Mouse (Mus musculus) CH12.LX (cell line): ENCODE measurements around the gene Mknk1. TPM values are rescaled to one million over a fixed set of nuclear protein-coding genes. Genes with fewer than 3 reads are reported as not detected.

Experiments
- DNase-seq: peaks from one replicate; pipeline ENCODE4 v3.0.0-alpha.2; 2013; ENCODE audit errors: extremely low read depth
- H3K27ac ChIP-seq: 2 replicates; pipeline ENCODE4 v1.5.1; 2012; ENCODE audit warnings: low read depth, mild to moderate bottlenecking, control low read depth, moderate library complexity; ENCODE audit not compliant: insufficient read depth
- H3K27me3 ChIP-seq: replicated peaks from 2 replicates; pipeline ENCODE3; 2012; ENCODE audit warnings: inconsistent platforms
- H3K36me3 ChIP-seq, 2 experiments: replicated peaks in 1 of 2; 2 replicates each; pipeline versions ENCODE3 to v1.6.1; 2012; ENCODE audit warnings: inconsistent platforms in 1 of 2, low read length in 1 of 2, mild to moderate bottlenecking in 1 of 2, mixed read lengths in 1 of 2, moderate library complexity in 1 of 2; ENCODE audit not compliant: control insufficient read depth in 1 of 2, insufficient read depth in 1 of 2
- H3K4me1 ChIP-seq, 2 experiments: 2 replicates each; pipeline ENCODE4 v1.6.1; 2012; ENCODE audit warnings: inconsistent platforms in 1 of 2, moderate library complexity in 1 of 2; ENCODE audit not compliant: insufficient read depth in 2 of 2, control insufficient read depth in 1 of 2
- H3K4me2 ChIP-seq: 2 replicates; pipeline ENCODE4 v1.6.1; 2012; ENCODE audit warnings: low read depth, mild to moderate bottlenecking, control low read depth; ENCODE audit not compliant: poor library complexity, insufficient read depth, severe bottlenecking
- H3K4me3 ChIP-seq, 3 experiments: fragments of 150-350 bp in 1 of 3; sonication (generic) in 1 of 3; replicated peaks in 1 of 3; 2 replicates each; pipeline versions ENCODE3 to v1.5.1; 2011 to 2012; ENCODE audit warnings: low read depth in 2 of 3, low read length in 2 of 3, mild to moderate bottlenecking in 2 of 3, moderate library complexity in 2 of 3, control low read depth in 1 of 3, improper control_type of control experiment in 1 of 3, inconsistent platforms in 1 of 3, mixed read lengths in 1 of 3; ENCODE audit not compliant: poor library complexity in 1 of 3
- H3K79me2 ChIP-seq: replicated peaks from 2 replicates; pipeline ENCODE4 v1.6.1; 2012; ENCODE audit warnings: mild to moderate bottlenecking, moderate library complexity; ENCODE audit not compliant: control insufficient read depth, poor library complexity, insufficient read depth, severe bottlenecking; ENCODE audit errors: extremely low read depth
- H3K9ac ChIP-seq: 2 replicates; pipeline ENCODE4 v1.6.1; 2012; ENCODE audit warnings: low read depth, mild to moderate bottlenecking, control low read depth, moderate library complexity; ENCODE audit not compliant: insufficient read depth
- H3K9me3 ChIP-seq: replicated peaks from 2 replicates; pipeline ENCODE3; 2012; ENCODE audit warnings: low read length, inconsistent platforms, mixed read lengths
- CTCF ChIP-seq, 2 experiments: IDR thresholded peaks in 1 of 2; conservative IDR thresholded peaks in 1 of 2; 2 replicates each; pipeline ENCODE4 v1.5.1; 2011 to 2012; ENCODE audit warnings: low read depth in 2 of 2, low read length in 2 of 2, improper control_type of control experiment in 1 of 2, inconsistent platforms in 1 of 2, mild to moderate bottlenecking in 1 of 2, moderate library complexity in 1 of 2
- E2F4 ChIP-seq: IDR thresholded peaks from 2 replicates; pipeline ENCODE4 v1.6.1; 2011; ENCODE audit warnings: low read depth, low read length, improper control_type of control experiment; ENCODE audit not compliant: insufficient replicate concordance
- EP300 ChIP-seq: IDR thresholded peaks from 2 replicates; pipeline ENCODE4 v1.6.1; 2011; ENCODE audit warnings: low read length, improper control_type of control experiment
- HCFC1 ChIP-seq: IDR thresholded peaks from 2 replicates; pipeline ENCODE4 v1.6.1; 2012; ENCODE audit warnings: low read depth, mild to moderate bottlenecking, inconsistent platforms, low read length, improper control_type of control experiment
- IRF4 ChIP-seq: IDR thresholded peaks from 2 replicates; pipeline ENCODE4 v1.6.1; 2014; ENCODE audit warnings: low read depth, mild to moderate bottlenecking, inconsistent platforms, low read length, improper control_type of control experiment
- JUN ChIP-seq: IDR thresholded peaks from 2 replicates; pipeline ENCODE4 v1.6.1; 2011; ENCODE audit warnings: low read depth, mild to moderate bottlenecking, low read length, improper control_type of control experiment, moderate library complexity; ENCODE audit not compliant: insufficient read depth
- KAT2A ChIP-seq: IDR thresholded peaks from 2 replicates; pipeline ENCODE4 v1.6.1; 2012; ENCODE audit warnings: low read length, improper control_type of control experiment, inconsistent platforms; ENCODE audit not compliant: insufficient replicate concordance
- MAFK ChIP-seq: IDR thresholded peaks from 2 replicates; pipeline ENCODE4 v1.6.1; 2011; ENCODE audit warnings: low read length, improper control_type of control experiment; ENCODE audit not compliant: insufficient replicate concordance
- MAZ ChIP-seq: IDR thresholded peaks from 2 replicates; pipeline ENCODE4 v1.6.1; 2012; ENCODE audit warnings: low read depth, mild to moderate bottlenecking, inconsistent platforms, low read length, improper control_type of control experiment, moderate library complexity
- MYC ChIP-seq: IDR thresholded peaks from 2 replicates; pipeline ENCODE4 v1.6.1; 2011; ENCODE audit warnings: low read depth, mild to moderate bottlenecking, improper control_type of control experiment, low read length
- NELFE ChIP-seq: IDR thresholded peaks from 2 replicates; pipeline ENCODE4 v1.6.1; 2011; ENCODE audit warnings: low read depth, low read length, improper control_type of control experiment
- NRF1 ChIP-seq: IDR thresholded peaks from 2 replicates; pipeline ENCODE4 v1.6.1; 2014; ENCODE audit warnings: low read depth, mild to moderate bottlenecking, inconsistent platforms, low read length, improper control_type of control experiment, moderate library complexity
- POLR2A ChIP-seq: IDR thresholded peaks from 2 replicates; pipeline ENCODE4 v1.6.1; 2011; ENCODE audit warnings: low read depth, mild to moderate bottlenecking, improper control_type of control experiment, low read length
- RAD21 ChIP-seq: IDR thresholded peaks from 2 replicates; pipeline ENCODE4 v1.6.1; 2011; ENCODE audit warnings: low read depth, mild to moderate bottlenecking, low read length, improper control_type of control experiment, moderate library complexity
- RCOR1 ChIP-seq: conservative IDR thresholded peaks from 2 replicates; pipeline ENCODE4 v1.6.1; 2012; ENCODE audit warnings: low read depth, mild to moderate bottlenecking, inconsistent platforms, low read length, improper control_type of control experiment
- SIN3A ChIP-seq: IDR thresholded peaks from 2 replicates; pipeline ENCODE4 v1.6.1; 2012; ENCODE audit warnings: low read length, improper control_type of control experiment, inconsistent platforms
- SMC3 ChIP-seq: IDR thresholded peaks from 2 replicates; pipeline ENCODE4 v1.6.1; 2011; ENCODE audit warnings: low read depth, low read length, improper control_type of control experiment
- TBP ChIP-seq: conservative IDR thresholded peaks from 2 replicates; pipeline ENCODE4 v1.6.1; 2011; ENCODE audit warnings: low read depth, low read length, improper control_type of control experiment
- UBTF ChIP-seq: IDR thresholded peaks from 2 replicates; pipeline ENCODE4 v1.6.1; 2012; ENCODE audit warnings: low read depth, mild to moderate bottlenecking, inconsistent platforms, low read length, improper control_type of control experiment, moderate library complexity
- USF1 ChIP-seq: IDR thresholded peaks from 2 replicates; pipeline ENCODE4 v1.6.1; 2014; ENCODE audit warnings: low read depth, mild to moderate bottlenecking, inconsistent platforms, low read length, improper control_type of control experiment
- ZC3H11A ChIP-seq: IDR thresholded peaks from 2 replicates; pipeline ENCODE4 v1.6.1; 2012; ENCODE audit warnings: low read depth, mild to moderate bottlenecking, inconsistent platforms, low read length, improper control_type of control experiment
- ZKSCAN1 ChIP-seq: IDR thresholded peaks from 2 replicates; pipeline ENCODE4 v1.6.1; 2012; ENCODE audit warnings: low read depth, inconsistent platforms, low read length, improper control_type of control experiment, borderline replicate concordance
- ZNF384 ChIP-seq: IDR thresholded peaks from 2 replicates; pipeline ENCODE4 v1.6.1; 2012; ENCODE audit warnings: low read depth, low read length, improper control_type of control experiment, inconsistent platforms
- dilution Hi-C: fragments of 300-500 bp; cut with MboI; formaldehyde crosslinking; loops from 2 replicates; pipeline ENCODE4 v1.14.3; 2020; ENCODE audit warnings: low sequenced_read_pairs; ENCODE audit not compliant: extremely low pct_unique_long_range_greater_than_20kb, extremely low pct_ligation_motif_present
- in situ Hi-C: fragments of 300-500 bp; cut with MboI; formaldehyde crosslinking; loops from 3 replicates; pipeline ENCODE4 v1.14.3; 2019; ENCODE audit warnings: low sequenced_read_pairs, low pct_ligation_motif_present, low pct_unique_long_range_greater_than_20kb, mixed read lengths
- polyA plus RNA-seq: library from polyadenylated mRNA; unstranded; fragments of >175 nt; gene quantifications from 2 replicates; pipeline ENCODE4 v1.2.1, GENCODE M21; 2012; ENCODE audit warnings: low read depth; ENCODE audit not compliant: insufficient read length
- total RNA-seq, 2 experiments: library from RNA; depleted of rRNA; stranded (reverse); fragments of 300-350 nt in 1 of 2; fragments of >200 nt in 1 of 2; gene quantifications; 2 replicates each; pipeline ENCODE4 v1.2.3; 2012 to 2014

Mknk1 gene
- total and polyA plus RNA-seq, 3 experiments = 17.8 to 39.0 (median 31.5) TPM

DNA sequence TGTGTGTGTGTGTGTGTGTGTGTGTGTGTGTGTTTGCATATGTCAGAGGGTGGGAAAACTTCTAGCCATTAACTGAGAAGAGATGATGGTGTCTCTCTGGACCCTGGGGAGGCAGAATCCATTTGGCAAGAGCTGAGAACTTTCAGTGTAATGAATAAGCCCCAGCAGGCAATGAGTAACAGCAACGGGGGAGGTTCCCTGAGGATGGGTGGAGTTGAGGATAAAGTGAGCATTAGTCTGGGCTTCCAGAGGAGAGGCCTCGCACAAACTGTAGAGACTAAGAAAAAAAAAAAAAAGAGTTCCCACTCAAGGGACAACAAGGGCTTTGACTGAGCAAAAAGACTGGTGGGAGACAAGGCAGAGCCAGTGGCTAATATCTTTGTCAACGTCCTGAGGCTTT lies 55.3 kb downstream of the Mknk1 start:
- no peaks in the 10 kb centered on the region for H3K79me2 ChIP-seq
- H3K9ac ChIP-seq = no peak overlapping the region
- TF ChIP-seq RCOR1 (no peak), HCFC1 (no peak), NRF1 (no peak), KAT2A (no peak), E2F4 (no peak), CTCF (conservative IDR thresholded peaks at IDR 0.05 in 1 of 2, IDR thresholded peaks at IDR 0.05 in 1 of 2; ENCODE audit: low read depth in 2 of 2, low read length in 2 of 2) (no peak)
- DNase-seq = no peak
- H3K4me2 ChIP-seq = no peak overlapping the region
- in situ Hi-C loops = loop anchor here (10.0 kb wide), 1 partner anchor 159 kb away; the partner anchor contains the start of gene Efcab14
- no peaks in the 10 kb centered on the region; a peak in 1 of 4 replicates for H3K4me1 ChIP-seq
- dilution Hi-C loops = no loop called here
- H3K4me3 ChIP-seq = no peak overlapping the region
- no peaks in the 10 kb centered on the region for H3K9me3 ChIP-seq
- no peak overlapping the region for H3K27ac ChIP-seq
- H3K27me3 ChIP-seq = peaks cover 80% of the 10 kb centered on the region
- H3K36me3 ChIP-seq = no peaks in the 10 kb centered on the region

DNA sequence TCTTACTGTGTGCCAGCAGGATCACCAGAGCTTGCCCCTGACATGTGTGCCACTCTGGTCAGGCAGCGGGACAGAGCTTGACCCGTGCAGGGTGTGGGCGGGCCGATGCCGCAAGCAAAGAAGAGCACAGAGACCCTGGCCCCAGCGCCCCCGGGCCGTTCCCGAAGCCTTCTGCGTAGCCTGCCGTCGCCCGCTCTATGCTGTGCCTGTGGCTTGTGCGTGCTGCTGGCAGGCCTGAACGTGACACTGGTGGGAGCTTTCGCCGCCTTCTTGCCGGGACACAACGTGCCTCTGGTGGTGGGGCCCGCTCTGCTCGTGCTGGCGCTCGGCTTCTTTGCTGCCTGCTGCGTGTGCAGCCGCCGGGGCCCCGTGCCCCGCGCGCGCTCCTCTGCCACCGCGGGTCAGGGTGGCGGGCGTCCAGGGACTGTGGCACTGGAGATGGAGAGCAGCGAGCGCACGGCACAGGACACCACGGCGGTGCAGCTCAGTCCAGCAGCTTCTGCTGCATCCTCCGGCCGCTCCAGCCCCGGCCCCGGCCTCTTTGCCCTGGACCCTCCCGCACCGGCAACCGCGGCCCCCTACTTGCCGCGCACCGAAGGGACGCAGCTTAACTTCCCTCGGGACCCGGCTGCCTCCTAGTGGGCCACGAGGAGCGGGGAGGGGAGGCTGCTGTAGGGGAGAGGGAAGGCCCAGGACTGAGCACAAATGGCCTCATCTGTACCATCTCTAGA lies 59.1 kb downstream of the Mknk1 start:
- no peak for DNase-seq
- in situ Hi-C loops = loop anchor here (10.0 kb wide), 1 partner anchor 163 kb away; the partner anchor contains the start of gene Efcab14

More for the DNA sequence above, 59.1 kb downstream of the Mknk1 start:
- H3K79me2 ChIP-seq = no peaks in the 10 kb centered on the region
- no peak overlapping the region for H3K9ac ChIP-seq
- TF ChIP-seq KAT2A (no peak), USF1 (no peak), ZNF384 (no peak), MYC (no peak), NELFE (no peak), JUN (no peak), SIN3A (no peak), RAD21 (no peak), MAZ (no peak), SMC3 (no peak), ZC3H11A (no peak), ZKSCAN1 (no peak), IRF4 (no peak), UBTF (no peak), E2F4 (no peak), TBP (no peak), EP300 (no peak), POLR2A (no peak), MAFK (no peak), RCOR1 (no peak)
- H3K4me3 ChIP-seq = no peak overlapping the region
- no peaks in the 10 kb centered on the region for H3K9me3 ChIP-seq
- no peaks in the 10 kb centered on the region for H3K36me3 ChIP-seq
- no peak overlapping the region for H3K27ac ChIP-seq
- dilution Hi-C loops = no loop called here
- H3K4me1 ChIP-seq = no peaks in the 10 kb centered on the region
- H3K4me2 ChIP-seq = no peak overlapping the region
- peaks cover 78% of the 10 kb centered on the region for H3K27me3 ChIP-seq
